Mouse (Mus musculus) cerebellum, adult 11 months (tissue): ENCODE measurements around the gene Rnf130.

Experiments
- DNase-seq: peaks from one replicate; pipeline ENCODE4 v3.0.0; 2022

Gene Rnf130

GRCm38 (mm10) chr11:50146121-50146520 is 121.0 kb downstream of the Rnf130 start:
- no peak for DNase-seq

- DNase-seq: no peak
Observed at GRCm38 (mm10) chr11:50147267-50147957, 122.3 kb downstream of the Rnf130 start.

- DNase-seq: no peak
Observed at GRCm38 (mm10) chr11:50147958-50148476, 122.9 kb downstream of the Rnf130 start.

- no peak for DNase-seq
Observed at GRCm38 (mm10) chr11:50149200-50149599, 124.1 kb downstream of the Rnf130 start.

GRCm38 (mm10) chr11:50149603-50150150 is 124.5 kb downstream of the Rnf130 start:
- no peak for DNase-seq

GRCm38 (mm10) chr11:50151374-50151773 is 126.2 kb downstream of the Rnf130 start:
- no peak for DNase-seq

- DNase-seq: no peak
Observed at GRCm38 (mm10) chr11:50154166-50154565, 129.0 kb downstream of the Rnf130 start.
